9 mouse cellular contexts compared by ENCODE assay signal in genomic region chr2:25836291-25836690, GRCm38 (mm10). TPM values are rescaled to one million over a fixed set of nuclear protein-coding genes. Genes with fewer than 3 reads are reported as not detected.
DNase-seq lines count a peak whose midpoint lies in the region; ATAC-seq lines count a peak whose summit lies in the region.
"Had no signal": no experiment of that assay in that cellular context is flagged by ENCODE, and none has a peak within 500 bp of the region (broad histone marks: within the 10 kb centered on the region; RNA-seq: fewer than 3 reads in every experiment).

No protein-coding gene starts in this region.

- H3K4me1 ChIP-seq in heart, embryonic 10.5 days = no peaks in the 10 kb centered on the region
- no peaks in the 10 kb centered on the region for H3K4me1 ChIP-seq in limb, embryonic 10.5 days
- H3K4me1 ChIP-seq in midbrain, embryonic 15.5 days = no peaks in the 10 kb centered on the region
- H3K4me1 ChIP-seq: stomach, embryonic 15.5 days had no signal

- no peak overlapping the region for H3K4me2 ChIP-seq in midbrain, embryonic 15.5 days
- H3K4me2 ChIP-seq: stomach, embryonic 15.5 days had no signal

- H3K27me3 ChIP-seq in heart, embryonic 10.5 days (ENCODE audit: insufficient read depth, poor library complexity, severe bottlenecking) = peaks cover 18% of the 10 kb centered on the region; the same call in 1 of the 2 replicates
- H3K27me3 ChIP-seq in limb, embryonic 10.5 days (ENCODE audit: low read depth, poor library complexity, severe bottlenecking) = no peaks in the 10 kb centered on the region
- H3K27me3 ChIP-seq in midbrain, embryonic 15.5 days (replicated peaks) = no peaks in the 10 kb centered on the region
- H3K27me3 ChIP-seq: stomach, embryonic 15.5 days had no signal

- no peaks in the 10 kb centered on the region for H3K36me3 ChIP-seq in heart, embryonic 10.5 days
- no peaks in the 10 kb centered on the region for H3K36me3 ChIP-seq in limb, embryonic 10.5 days
- no peaks in the 10 kb centered on the region for H3K36me3 ChIP-seq in midbrain, embryonic 15.5 days (replicated peaks)
- H3K36me3 ChIP-seq: stomach, embryonic 15.5 days had no signal

- H3K27ac ChIP-seq in heart, embryonic 10.5 days = no peak overlapping the region
- no peak overlapping the region for H3K27ac ChIP-seq in limb, embryonic 10.5 days
- H3K27ac ChIP-seq in midbrain, embryonic 15.5 days = no peak overlapping the region
- H3K27ac ChIP-seq: stomach, embryonic 15.5 days had no signal

- H3K4me3 ChIP-seq in heart, embryonic 10.5 days = no peak overlapping the region
- H3K4me3 ChIP-seq in limb, embryonic 10.5 days = no peak overlapping the region
- no peak overlapping the region for H3K4me3 ChIP-seq in midbrain, embryonic 15.5 days
- H3K4me3 ChIP-seq: stomach, embryonic 15.5 days had no signal

- 44% methylated on average over 5 of the region's 5 CpGs for WGBS in heart, embryonic 10.5 days
- WGBS in limb, embryonic 10.5 days = 56% methylated on average over 5 of the region's 5 CpGs
- 43% methylated on average over 5 of the region's 5 CpGs for WGBS in midbrain, embryonic 15.5 days

- H3K9ac ChIP-seq in midbrain, embryonic 15.5 days = no peak overlapping the region
- H3K9ac ChIP-seq: stomach, embryonic 15.5 days had no signal

- no peaks in the 10 kb centered on the region for H3K9me3 ChIP-seq in heart, embryonic 10.5 days
- no peaks in the 10 kb centered on the region for H3K9me3 ChIP-seq in limb, embryonic 10.5 days (replicated peaks)
- no peaks in the 10 kb centered on the region for H3K9me3 ChIP-seq in midbrain, embryonic 15.5 days
- H3K9me3 ChIP-seq: stomach, embryonic 15.5 days had no signal

- DNase-seq in heart, adult 11 months = peak; percentile 93
- no peak for DNase-seq in heart, embryonic 10.5 days (ENCODE audit: low spot score)
- DNase-seq in cerebellum, postnatal 25 days = peak; percentile 91 to 92
- DNase-seq in frontal cortex, postnatal 36 days (ENCODE audit: low spot score in 2 of 2) = peak; percentile 78 to 88
- peak; percentile 79 for DNase-seq in kidney, adult 18-20 months
- DNase-seq in limb, embryonic 10.5 days (ENCODE audit: low spot score) = peak; percentile 81
- peak; percentile 18 to 55 for DNase-seq in spleen, postnatal 14 days (ENCODE audit: low spot score in 2 of 2)

- peak; percentile 71; the same call in 1 of the 2 replicates for ATAC-seq in midbrain, embryonic 15.5 days (replicated peaks)

RNA-seq across cellular contexts. Expression of gene Sohlh1, which starts 10.8 kb away (rescaled TPM):
- polyA plus RNA-seq in heart, embryonic 10.5 days (2016; fragmentation: Nextera tagmentation; extraction: Ambion mirVana) = not detected in 2 replicates
- polyA plus RNA-seq in limb, embryonic 10.5 days (2016; fragmentation: Nextera tagmentation; extraction: Ambion mirVana) = not detected in 2 replicates
- polyA plus RNA-seq in midbrain, embryonic 15.5 days (2015; fragmentation: Nextera tagmentation; extraction: Ambion mirVana) = not detected in 2 replicates
- polyA plus RNA-seq: stomach, embryonic 15.5 days had no signal

RNA-seq across cellular contexts. Expression of gene Lcn9, which starts 13.3 kb away (rescaled TPM):
- not detected in 2 replicates for polyA plus RNA-seq in heart, embryonic 10.5 days (2016; fragmentation: Nextera tagmentation; extraction: Ambion mirVana)
- polyA plus RNA-seq in limb, embryonic 10.5 days (2016; fragmentation: Nextera tagmentation; extraction: Ambion mirVana) = not detected in 2 replicates
- polyA plus RNA-seq in midbrain, embryonic 15.5 days (2015; fragmentation: Nextera tagmentation; extraction: Ambion mirVana) = not detected in 2 replicates
- polyA plus RNA-seq: stomach, embryonic 15.5 days had no signal

RNA-seq across cellular contexts. Expression of gene Glt6d1, which starts 20.6 kb away (rescaled TPM):
- not detected in 2 replicates for polyA plus RNA-seq in heart, embryonic 10.5 days (2016; fragmentation: Nextera tagmentation; extraction: Ambion mirVana)
- not detected in 2 replicates for polyA plus RNA-seq in limb, embryonic 10.5 days (2016; fragmentation: Nextera tagmentation; extraction: Ambion mirVana)
- not detected in 2 replicates for polyA plus RNA-seq in midbrain, embryonic 15.5 days (2015; fragmentation: Nextera tagmentation; extraction: Ambion mirVana)
- polyA plus RNA-seq: stomach, embryonic 15.5 days had no signal

RNA-seq across cellular contexts. Expression of gene Kcnt1, which starts 27.2 kb away (rescaled TPM):
- polyA plus RNA-seq in heart, embryonic 10.5 days (2016; fragmentation: Nextera tagmentation; extraction: Ambion mirVana) = 0.06 TPM in 1 of 2 replicates, not detected in the other
- polyA plus RNA-seq in limb, embryonic 10.5 days (2016; fragmentation: Nextera tagmentation; extraction: Ambion mirVana) = 0.20 TPM in 1 of 2 replicates, not detected in the other
- 14.4 and 20.7 TPM in 2 replicates for polyA plus RNA-seq in midbrain, embryonic 15.5 days (2015; fragmentation: Nextera tagmentation; extraction: Ambion mirVana)

RNA-seq across cellular contexts. Expression of gene Gm13539, which starts 54.2 kb away (rescaled TPM):
- not detected in 2 replicates for polyA plus RNA-seq in heart, embryonic 10.5 days (2016; fragmentation: Nextera tagmentation; extraction: Ambion mirVana)
- not detected in 2 replicates for polyA plus RNA-seq in limb, embryonic 10.5 days (2016; fragmentation: Nextera tagmentation; extraction: Ambion mirVana)
- polyA plus RNA-seq in midbrain, embryonic 15.5 days (2015; fragmentation: Nextera tagmentation; extraction: Ambion mirVana) = not detected in 2 replicates
- polyA plus RNA-seq: stomach, embryonic 15.5 days had no signal
